Mouse (Mus musculus) neural tube, embryonic 10.5 days (tissue): Measurements from ENCODE around the gene Gdf7.

Experiments
- DNase-seq: peaks from one replicate; pipeline ENCODE4 v3.0.0-alpha.2; 2017; ENCODE audit warnings: low spot score; ENCODE audit errors: extremely low spot score

Gene Gdf7

GRCm38 (mm10) chr12:8298361-8299142 is 3.2 kb downstream of the Gdf7 start:
- peak; percentile 72 for DNase-seq

- peak; percentile 54 for DNase-seq
These were observed 4.1 kb downstream of the Gdf7 start for GRCm38 (mm10) chr12:8297586-8298214.

GRCm38 (mm10) chr12:8296154-8296553 is 5.6 kb downstream of the Gdf7 start:
- no peak for DNase-seq

GRCm38 (mm10) chr12:8295307-8295913 is 6.3 kb downstream of the Gdf7 start:
- DNase-seq, result no peak

- no peak for DNase-seq
These were observed 10.4 kb downstream of the Gdf7 start for GRCm38 (mm10) chr12:8291157-8291853.

- no peak for DNase-seq
These were observed 12.3 kb downstream of the Gdf7 start for GRCm38 (mm10) chr12:8289499-8289898.

GRCm38 (mm10) chr12:8289099-8289498 is 12.7 kb downstream of the Gdf7 start:
- DNase-seq, result no peak

- DNase-seq, result no peak
These were observed 13.8 kb downstream of the Gdf7 start for GRCm38 (mm10) chr12:8287970-8288369.

GRCm38 (mm10) chr12:8281225-8282017 is 20.3 kb downstream of the Gdf7 start:
- DNase-seq, result no peak

GRCm38 (mm10) chr12:8275424-8275823 is 26.3 kb downstream of the Gdf7 start:
- no peak for DNase-seq

GRCm38 (mm10) chr12:8273471-8274171 is 28.1 kb downstream of the Gdf7 start:
- DNase-seq, result no peak

GRCm38 (mm10) chr12:8271405-8271804 is 30.3 kb downstream of the Gdf7 start:
- DNase-seq, result no peak

- DNase-seq, result no peak
These were observed 32.1 kb downstream of the Gdf7 start for GRCm38 (mm10) chr12:8269627-8270026.

- no peak for DNase-seq
These were observed 35.4 kb downstream of the Gdf7 start for GRCm38 (mm10) chr12:8266311-8266710.

- DNase-seq, result no peak
These were observed 41.5 kb downstream of the Gdf7 start for GRCm38 (mm10) chr12:8260297-8260696.
